Mouse (Mus musculus) ES-E14 (cell line): ENCODE results near the gene Jmjd8. TPM values are rescaled to one million over a fixed set of nuclear protein-coding genes. Genes with fewer than 3 reads are reported as not detected.

Experiments
- DNase-seq: peaks from one replicate; pipeline ENCODE4 v3.0.0-alpha.2; 2013; ENCODE audit warnings: low read depth, low spot score
- H3K27ac ChIP-seq: 2 replicates; pipeline ENCODE4 v1.5.1; 2012; ENCODE audit warnings: low read depth, mild to moderate bottlenecking, low read length, moderate library complexity, mixed read lengths; ENCODE audit not compliant: poor library complexity, insufficient read depth, severe bottlenecking
- H3K36me3 ChIP-seq: 2 replicates; pipeline ENCODE4 v1.6.1; 2012; ENCODE audit warnings: mild to moderate bottlenecking, low read length, moderate library complexity, mixed read lengths; ENCODE audit not compliant: control insufficient read depth, poor library complexity, insufficient read depth, severe bottlenecking
- H3K4me1 ChIP-seq, 2 experiments: fragments of 150-350 bp in 1 of 2; sonication (generic) in 1 of 2; 2 replicates each; pipeline ENCODE4 v1.6.1; 2012; ENCODE audit warnings: low read length in 2 of 2, mild to moderate bottlenecking in 1 of 2, mixed read lengths in 1 of 2; ENCODE audit not compliant: control insufficient read depth in 2 of 2, insufficient read depth in 2 of 2, poor library complexity in 1 of 2
- H3K4me3 ChIP-seq, 2 experiments: fragments of 150-350 bp in 1 of 2; sonication (generic) in 1 of 2; 2 replicates each; pipeline ENCODE4 v1.5.1; 2012; ENCODE audit warnings: low read length in 2 of 2, low read depth in 1 of 2, mild to moderate bottlenecking in 1 of 2, mixed read lengths in 1 of 2; ENCODE audit not compliant: insufficient read depth in 1 of 2, poor library complexity in 1 of 2, severe bottlenecking in 1 of 2
- H3K9ac ChIP-seq: 2 replicates; pipeline ENCODE4 v1.6.1; 2012; ENCODE audit warnings: low read depth, mild to moderate bottlenecking, low read length, mixed read lengths; ENCODE audit not compliant: poor library complexity, insufficient read depth, severe bottlenecking
- H3K9me3 ChIP-seq: fragments of 150-350 bp; sonication (generic); 2 replicates; pipeline ENCODE4 v1.6.1; 2012; ENCODE audit warnings: low read depth, mild to moderate bottlenecking, low read length; ENCODE audit not compliant: control insufficient read depth, insufficient read depth
- CHD2 ChIP-seq: IDR thresholded peaks from 2 replicates; pipeline ENCODE4 v1.6.1; 2014; ENCODE audit warnings: mild to moderate bottlenecking, low read depth, low read length, inconsistent platforms
- HCFC1 ChIP-seq: IDR thresholded peaks from 2 replicates; pipeline ENCODE4 v1.6.1; 2012; ENCODE audit warnings: low read length, inconsistent platforms, borderline replicate concordance; ENCODE audit not compliant: insufficient read depth
- MAFK ChIP-seq: IDR thresholded peaks from 2 replicates; pipeline ENCODE4 v1.6.1; 2014; ENCODE audit warnings: mild to moderate bottlenecking, low read depth, low read length, inconsistent platforms; ENCODE audit not compliant: insufficient read depth
- ZC3H11A ChIP-seq: IDR thresholded peaks from 2 replicates; pipeline ENCODE4 v1.6.1; 2012; ENCODE audit warnings: low read depth, mild to moderate bottlenecking, inconsistent platforms, low read length, borderline replicate concordance
- ZNF384 ChIP-seq: IDR thresholded peaks from 2 replicates; pipeline ENCODE4 v1.6.1; 2012; ENCODE audit warnings: low read depth, low read length, inconsistent platforms
- in situ Hi-C, 2 experiments: fragments of 600-800 bp; cut with MboI; formaldehyde crosslinking; loops; one replicate each; pipeline ENCODE4 v1.15.1; 2025; ENCODE audit warnings: low sequenced_read_pairs in 2 of 2, inconsistent platforms in 1 of 2; ENCODE audit not compliant: unreplicated experiment in 2 of 2
- total RNA-seq: library from RNA; depleted of rRNA; stranded (reverse); fragments of 300-350 nt; gene quantifications from 2 replicates; pipeline ENCODE4 v1.2.3, GENCODE M21; 2012

Jmjd8 gene
- total RNA-seq, 1 experiment: 25.1 TPM

- Histone ChIP-seq H3K4me1 (peaks cover 2 to 28% of the 10 kb centered on the region in 2 experiments; a peak in 2 of 4 replicates), H3K27ac (no peak overlapping the region), H3K9ac (no peak overlapping the region), H3K36me3 (peaks cover 47% of the 10 kb centered on the region), H3K9me3 (no peaks in the 10 kb centered on the region), H3K4me3 (peak overlapping the region in 1 of 2 experiments; percentile 73; a peak in 1 of 4 replicates)
- in situ Hi-C loops: no loop called here
- no peak for DNase-seq
- TF ChIP-seq MAFK: no peak
- TF ChIP-seq CHD2: no peak
- TF ChIP-seq ZC3H11A: no peak
- no peak for TF ChIP-seq ZNF384
- TF ChIP-seq HCFC1: no peak
Measured at GRCm38 (mm10) chr17:25828223-25828594, 458 bp upstream of the Jmjd8 start.

GRCm38 (mm10) chr17:25829558-25830017, 921 bp downstream of the Jmjd8 start:
- peak overlapping the region; percentile 86 for H3K9ac ChIP-seq
- TF ChIP-seq HCFC1: no peak
- TF ChIP-seq MAFK: no peak
- TF ChIP-seq ZNF384: no peak
- TF ChIP-seq ZC3H11A: no peak
- no peak for TF ChIP-seq CHD2
- no peak for DNase-seq
- no peaks in the 10 kb centered on the region for H3K9me3 ChIP-seq
- peak overlapping the region; percentile 70 to 73 for H3K4me3 ChIP-seq
- peaks cover 47% of the 10 kb centered on the region for H3K36me3 ChIP-seq
- peak overlapping the region; percentile 3; the same call in 1 of the 2 replicates for H3K27ac ChIP-seq
- peaks cover 2 to 23% of the 10 kb centered on the region in 2 experiments; a peak in 2 of 4 replicates for H3K4me1 ChIP-seq
- in situ Hi-C loops: no loop called here

GRCm38 (mm10) chr17:25830200-25830753, 1.6 kb downstream of the Jmjd8 start:
- no peak overlapping the region for H3K9ac ChIP-seq
- no peaks in the 10 kb centered on the region for H3K9me3 ChIP-seq
- TF ChIP-seq MAFK: no peak
- in situ Hi-C loops: no loop called here
- peaks cover 54% of the 10 kb centered on the region for H3K36me3 ChIP-seq
- no peak for DNase-seq
- no peak overlapping the region for H3K4me3 ChIP-seq
- H3K27ac ChIP-seq: no peak overlapping the region
- peaks cover 2 to 30% of the 10 kb centered on the region in 2 experiments; a peak in 1 of 4 replicates for H3K4me1 ChIP-seq

GRCm38 (mm10) chr17:25830806-25831431, 2.3 kb downstream of the Jmjd8 start:
- no peak overlapping the region for H3K9ac ChIP-seq
- no peaks in the 10 kb centered on the region for H3K9me3 ChIP-seq
- in situ Hi-C loops: no loop called here
- no peak overlapping the region for H3K27ac ChIP-seq
- TF ChIP-seq ZNF384 (no peak), ZC3H11A (no peak)
- no peak overlapping the region for H3K4me3 ChIP-seq
- DNase-seq: no peak
- peaks cover 55% of the 10 kb centered on the region for H3K36me3 ChIP-seq
- peaks cover 2 to 31% of the 10 kb centered on the region in 2 experiments; a peak in 1 of 4 replicates for H3K4me1 ChIP-seq
